20 mouse cellular contexts compared by ENCODE assay signal in genomic region chr6:85132237-85132636, GRCm38 (mm10). TPM values are rescaled to one million over a fixed set of nuclear protein-coding genes. Genes with fewer than 3 reads are reported as not detected.
"Had no signal": no experiment of that assay in that cellular context is flagged by ENCODE, and none has a peak within 500 bp of the region (broad histone marks: within the 10 kb centered on the region; RNA-seq: fewer than 3 reads in every experiment).

No protein-coding gene starts in this region.

RNA-seq across cellular contexts. Expression of gene Emx1, which starts 55.0 kb away (rescaled TPM):
- total RNA-seq: heart, postnatal 10 days; heart, postnatal 14 days; heart, postnatal 25 days; heart, postnatal 36 days; heart, postnatal 4 days; hematopoietic stem cell, adult 5-6 weeks had no signal
- polyA plus RNA-seq: heart, embryonic 11.5 days; heart, embryonic 12.5 days; heart, embryonic 13.5 days; heart, embryonic 14.5 days; heart, embryonic 15.5 days; heart, embryonic 16.5 days; heart, postnatal 0 days; hindbrain, embryonic 11.5 days; hindbrain, embryonic 14.5 days; hindbrain, embryonic 16.5 days; inflammation-experienced regulatory T-cells, adult 6 months; intestine, embryonic 14.5 days; intestine, postnatal 0 days; large intestine, adult 2 months had no signal
